Mouse (Mus musculus): Measurements from ENCODE around the gene T.

- TF ChIP-seq CTCF (IDR thresholded peaks at IDR 0.05; ENCODE audit: low read depth, low read length) (no peak), EP300 (IDR thresholded peaks at IDR 0.05; ENCODE audit: insufficient read depth, low read depth, low read length) (no peak)
These were observed 25.5 kb upstream of the T start for GRCm38 (mm10) chr17:8408589-8409295.
